Mouse (Mus musculus): ENCODE measurements at regions not wholly inside any gene's neighbourhood (a gene's known extent, or its start where the extent isn't known, plus 50 kb on each side); places are given as distances from the start of the nearest gene placed in this dataset.

GRCm38 (mm10) chr14:76791811-76792571, 235.3 kb upstream of the Serp2 start:
- peak; percentile 36 for DNase-seq (ENCODE audit: low read depth, low spot score)
- in situ Hi-C loops (cut with MboI; ENCODE audit: low sequenced_read_pairs in 2 of 2, unreplicated experiment in 2 of 2) = no loop called here
- Histone ChIP-seq H3K36me3 (ENCODE audit: control insufficient read depth, insufficient read depth, low read length, poor library complexity, severe bottlenecking) (no peaks in the 10 kb centered on the region), H3K4me1 (ENCODE audit: control insufficient read depth in 2 of 2, insufficient read depth in 2 of 2, low read length in 2 of 2, poor library complexity in 1 of 2) (peaks cover 0 to 7% of the 10 kb centered on the region in 2 experiments; a peak in 1 of 4 replicates), H3K9me3 (ENCODE audit: control insufficient read depth, insufficient read depth, low read depth, low read length) (no peaks in the 10 kb centered on the region), H3K4me3 (ENCODE audit: insufficient read depth in 1 of 2, low read depth in 1 of 2, low read length in 2 of 2, poor library complexity in 1 of 2, severe bottlenecking in 1 of 2) (no peak overlapping the region), H3K27ac (ENCODE audit: insufficient read depth, low read depth, low read length, poor library complexity, severe bottlenecking) (no peak overlapping the region), H3K9ac (ENCODE audit: insufficient read depth, low read depth, low read length, poor library complexity, severe bottlenecking) (no peak overlapping the region)
- TF ChIP-seq ZNF384 (IDR thresholded peaks at IDR 0.05; ENCODE audit: low read depth, low read length) (no peak), MAFK (IDR thresholded peaks at IDR 0.05; ENCODE audit: insufficient read depth, low read depth, low read length) (no peak), HCFC1 (IDR thresholded peaks at IDR 0.05; ENCODE audit: borderline replicate concordance, insufficient read depth, low read length) (no peak), CHD2 (IDR thresholded peaks at IDR 0.05; ENCODE audit: low read depth, low read length) (no peak), ZC3H11A (IDR thresholded peaks at IDR 0.05; ENCODE audit: borderline replicate concordance, low read depth, low read length) (no peak)

GRCm38 (mm10) chr14:76789376-76789775, 232.7 kb upstream of the Serp2 start:
- H3K4me3 ChIP-seq (ENCODE audit: insufficient read depth in 1 of 2, low read depth in 1 of 2, low read length in 2 of 2, poor library complexity in 1 of 2, severe bottlenecking in 1 of 2) = no peak overlapping the region
- H3K9me3 ChIP-seq (ENCODE audit: control insufficient read depth, insufficient read depth, low read depth, low read length) = no peaks in the 10 kb centered on the region
- H3K27ac ChIP-seq (ENCODE audit: insufficient read depth, low read depth, low read length, poor library complexity, severe bottlenecking) = no peak overlapping the region
- no peak overlapping the region for H3K9ac ChIP-seq (ENCODE audit: insufficient read depth, low read depth, low read length, poor library complexity, severe bottlenecking)
- DNase-seq (ENCODE audit: low read depth, low spot score) = no peak
- H3K36me3 ChIP-seq (ENCODE audit: control insufficient read depth, insufficient read depth, low read length, poor library complexity, severe bottlenecking) = no peaks in the 10 kb centered on the region
- in situ Hi-C loops (cut with MboI; ENCODE audit: low sequenced_read_pairs in 2 of 2, unreplicated experiment in 2 of 2) = no loop called here
- H3K4me1 ChIP-seq (ENCODE audit: control insufficient read depth in 2 of 2, insufficient read depth in 2 of 2, low read length in 2 of 2, poor library complexity in 1 of 2) = peaks cover 0 to 7% of the 10 kb centered on the region in 2 experiments; a peak in 1 of 4 replicates
- TF ChIP-seq HCFC1 (IDR thresholded peaks at IDR 0.05; ENCODE audit: borderline replicate concordance, insufficient read depth, low read length) = no peak
- no peak for TF ChIP-seq CHD2 (IDR thresholded peaks at IDR 0.05; ENCODE audit: low read depth, low read length)
- no peak for TF ChIP-seq ZC3H11A (IDR thresholded peaks at IDR 0.05; ENCODE audit: borderline replicate concordance, low read depth, low read length)
- TF ChIP-seq ZNF384 (IDR thresholded peaks at IDR 0.05; ENCODE audit: low read depth, low read length) = no peak
- no peak for TF ChIP-seq MAFK (IDR thresholded peaks at IDR 0.05; ENCODE audit: insufficient read depth, low read depth, low read length)

DNA sequence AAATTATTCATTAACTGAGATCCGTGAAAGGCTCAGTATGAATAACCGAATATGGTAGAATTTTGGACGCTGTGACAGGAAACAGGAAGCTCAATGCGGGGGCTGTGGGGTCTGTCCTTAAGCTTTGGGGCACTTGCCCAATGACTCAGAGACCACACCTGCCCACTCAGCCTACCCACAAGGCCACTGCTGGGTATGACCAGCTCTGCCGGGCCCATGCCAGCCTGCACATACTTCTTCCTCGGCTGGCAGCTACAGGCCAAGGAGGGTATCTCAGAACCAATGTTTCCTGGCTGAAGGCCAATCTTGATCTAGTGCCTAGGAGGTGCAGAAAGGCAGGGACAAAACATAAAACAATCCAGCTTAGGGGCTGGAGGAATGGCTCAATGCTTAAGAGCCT, 230.9 kb upstream of the Serp2 start:
- Histone ChIP-seq H3K9ac (ENCODE audit: insufficient read depth, low read depth, low read length, poor library complexity, severe bottlenecking) (no peak overlapping the region), H3K9me3 (ENCODE audit: control insufficient read depth, insufficient read depth, low read depth, low read length) (no peaks in the 10 kb centered on the region), H3K27ac (ENCODE audit: insufficient read depth, low read depth, low read length, poor library complexity, severe bottlenecking) (no peak overlapping the region), H3K4me3 (ENCODE audit: insufficient read depth in 1 of 2, low read depth in 1 of 2, low read length in 2 of 2, poor library complexity in 1 of 2, severe bottlenecking in 1 of 2) (no peak overlapping the region), H3K36me3 (ENCODE audit: control insufficient read depth, insufficient read depth, low read length, poor library complexity, severe bottlenecking) (no peaks in the 10 kb centered on the region), H3K4me1 (ENCODE audit: control insufficient read depth in 2 of 2, insufficient read depth in 2 of 2, low read length in 2 of 2, poor library complexity in 1 of 2) (peaks cover 0 to 7% of the 10 kb centered on the region in 2 experiments; a peak in 1 of 4 replicates)
- TF ChIP-seq CHD2 (IDR thresholded peaks at IDR 0.05; ENCODE audit: low read depth, low read length) (no peak), ZC3H11A (IDR thresholded peaks at IDR 0.05; ENCODE audit: borderline replicate concordance, low read depth, low read length) (no peak), ZNF384 (IDR thresholded peaks at IDR 0.05; ENCODE audit: low read depth, low read length) (no peak), MAFK (IDR thresholded peaks at IDR 0.05; ENCODE audit: insufficient read depth, low read depth, low read length) (no peak), HCFC1 (IDR thresholded peaks at IDR 0.05; ENCODE audit: borderline replicate concordance, insufficient read depth, low read length) (no peak)
- in situ Hi-C loops (cut with MboI; ENCODE audit: low sequenced_read_pairs in 2 of 2, unreplicated experiment in 2 of 2) = no loop called here
- no peak for DNase-seq (ENCODE audit: low read depth, low spot score)

- H3K36me3 ChIP-seq (ENCODE audit: control insufficient read depth, insufficient read depth, low read length, poor library complexity, severe bottlenecking) = no peaks in the 10 kb centered on the region
- no peak for DNase-seq (ENCODE audit: low read depth, low spot score)
- H3K27ac ChIP-seq (ENCODE audit: insufficient read depth, low read depth, low read length, poor library complexity, severe bottlenecking) = no peak overlapping the region
- no peak overlapping the region for H3K9ac ChIP-seq (ENCODE audit: insufficient read depth, low read depth, low read length, poor library complexity, severe bottlenecking)
- 0 out of 4 replicates have a peak, but pooled peaks cover 0 to 2% of the 10 kb centered on the region in 2 experiments for H3K4me1 ChIP-seq (ENCODE audit: control insufficient read depth in 2 of 2, insufficient read depth in 2 of 2, low read length in 2 of 2, poor library complexity in 1 of 2)
- no peak for TF ChIP-seq CHD2 (IDR thresholded peaks at IDR 0.05; ENCODE audit: low read depth, low read length)
- TF ChIP-seq HCFC1 (IDR thresholded peaks at IDR 0.05; ENCODE audit: borderline replicate concordance, insufficient read depth, low read length) = no peak
- TF ChIP-seq MAFK (IDR thresholded peaks at IDR 0.05; ENCODE audit: insufficient read depth, low read depth, low read length) = no peak
- no peak for TF ChIP-seq ZC3H11A (IDR thresholded peaks at IDR 0.05; ENCODE audit: borderline replicate concordance, low read depth, low read length)
- TF ChIP-seq ZNF384 (IDR thresholded peaks at IDR 0.05; ENCODE audit: low read depth, low read length) = no peak
- no peaks in the 10 kb centered on the region for H3K9me3 ChIP-seq (ENCODE audit: control insufficient read depth, insufficient read depth, low read depth, low read length)
- no peak overlapping the region for H3K4me3 ChIP-seq (ENCODE audit: insufficient read depth in 1 of 2, low read depth in 1 of 2, low read length in 2 of 2, poor library complexity in 1 of 2, severe bottlenecking in 1 of 2)
- in situ Hi-C loops (cut with MboI; ENCODE audit: low sequenced_read_pairs in 2 of 2, unreplicated experiment in 2 of 2) = no loop called here
Observed at GRCm38 (mm10) chr14:76786214-76786613, 229.5 kb upstream of the Serp2 start.
